Mouse (Mus musculus): ENCODE data around the gene Sema6d.

- no peak for TF ChIP-seq POLR2A (IDR thresholded peaks at IDR 0.05; ENCODE audit: low read depth, low read length)
- TF ChIP-seq CTCF (conservative IDR thresholded peaks at IDR 0.05; ENCODE audit: insufficient read depth, insufficient read length, low read depth, low read length), result no peak
These were observed 568.6 kb downstream of the Sema6d start for GRCm38 (mm10) chr2:124658374-124658773.
